Mouse (Mus musculus) midbrain, embryonic 11.5 days (tissue): ENCODE measurements around the gene Slc5a11. TPM values are rescaled to one million over a fixed set of nuclear protein-coding genes. Genes with fewer than 3 reads are reported as not detected.

Experiments used
- ATAC-seq: fragments of 200-750 bp; cut with Nextera tagmentation; 2 replicates; pipeline ENCODE4 v1.8.0; 2017; ENCODE audit warnings: moderate TSS enrichment, moderate library complexity; ENCODE audit not compliant: low FRiP score
- DNase-seq: peaks from one replicate; pipeline ENCODE4 v3.0.0; 2015; ENCODE audit warnings: low spot score; ENCODE audit errors: missing footprints
- H3K27ac ChIP-seq: fragments of 300-500 bp; sonication (generic); 2 replicates; pipeline ENCODE4 v1.5.1; 2014; ENCODE audit warnings: low read depth, low read length
- H3K27me3 ChIP-seq: fragments of 300-500 bp; sonication (generic); 2 replicates; pipeline ENCODE4 v1.6.1; 2014; ENCODE audit warnings: mild to moderate bottlenecking, low read length, moderate library complexity, mixed read lengths; ENCODE audit not compliant: control insufficient read depth, insufficient read depth
- H3K36me3 ChIP-seq: fragments of 300-500 bp; sonication (generic); 2 replicates; pipeline ENCODE4 v1.6.1; 2014; ENCODE audit warnings: mild to moderate bottlenecking, low read length, moderate library complexity, mixed read lengths; ENCODE audit not compliant: control insufficient read depth, insufficient read depth
- H3K4me1 ChIP-seq: fragments of 300-500 bp; sonication (generic); 2 replicates; pipeline ENCODE4 v1.6.1; 2014; ENCODE audit warnings: low read length; ENCODE audit not compliant: control insufficient read depth, insufficient read depth
- H3K4me2 ChIP-seq: fragments of 300-500 bp; sonication (generic); 2 replicates; pipeline ENCODE4 v1.6.1; 2014; ENCODE audit warnings: mild to moderate bottlenecking, moderate library complexity
- H3K4me3 ChIP-seq: fragments of 300-500 bp; sonication (generic); 2 replicates; pipeline ENCODE4 v1.5.1; 2014; ENCODE audit warnings: low read depth, low read length
- H3K9ac ChIP-seq: fragments of 300-500 bp; sonication (generic); 2 replicates; pipeline ENCODE4 v1.6.1; 2014; ENCODE audit warnings: low read length
- H3K9me3 ChIP-seq: fragments of 300-500 bp; sonication (generic); 2 replicates; pipeline ENCODE4 v1.6.1; 2016; ENCODE audit warnings: low read length; ENCODE audit not compliant: control insufficient read depth
- WGBS: fragments of 180-500 bp; shearing (Covaris S2); extraction: QIAGEN DNeasy Blood & Tissue Kit; methylation state at CpG from one replicate; pipeline ENCODE4 v1.1.7; 2014; 5-methylcytosine and 5-hydroxymethylcytosine counted together
- polyA plus RNA-seq: library from polyadenylated mRNA; unstranded; fragments of >200 nt; fragmentation: Nextera tagmentation; extraction: Ambion mirVana; gene quantifications from 2 replicates; pipeline ENCODE4 v1.2.1, GENCODE M21; 2014

The Slc5a11 gene
- polyA plus RNA-seq, 1 experiment from 2014 or later = 0.07 TPM

DNA sequence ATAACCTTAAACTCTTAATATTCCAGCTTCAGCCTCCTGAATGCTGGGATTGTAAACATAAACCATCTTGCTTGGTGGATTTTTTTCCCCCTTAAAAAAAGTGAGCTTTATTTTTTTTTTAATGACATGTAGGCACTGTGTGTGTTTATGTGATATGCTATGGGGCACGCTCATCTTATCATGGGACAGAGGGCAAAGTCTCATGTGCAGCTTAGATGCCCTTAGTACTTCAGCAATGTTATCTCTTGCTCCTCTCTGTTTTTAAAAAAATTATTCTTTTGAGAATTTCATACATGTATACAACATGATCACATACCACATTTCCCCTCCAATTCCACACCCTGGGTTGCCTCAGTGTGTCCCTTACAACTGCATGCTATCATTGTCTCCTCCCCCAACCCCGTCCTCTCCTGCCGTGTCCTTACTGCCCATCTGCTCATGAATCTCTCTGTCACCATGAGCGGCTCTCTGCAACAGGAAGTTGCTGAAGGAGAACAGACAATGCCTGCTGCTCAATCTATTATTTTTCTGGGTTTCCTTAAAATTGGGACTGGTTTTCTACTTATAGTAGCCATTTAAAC, 32.0 kb downstream of the Slc5a11 start:
- H3K4me2 ChIP-seq = no peak overlapping the region
- no peaks in the 10 kb centered on the region for H3K27me3 ChIP-seq
- H3K36me3 ChIP-seq = no peaks in the 10 kb centered on the region
- no peak overlapping the region for H3K4me3 ChIP-seq
- no peak for DNase-seq
- H3K9me3 ChIP-seq = no peaks in the 10 kb centered on the region
- no peak overlapping the region for H3K9ac ChIP-seq
- ATAC-seq = no peak
- no peaks in the 10 kb centered on the region for H3K4me1 ChIP-seq
- no peak overlapping the region for H3K27ac ChIP-seq
- WGBS = 82% methylated on average over 4 of the region's 4 CpGs

DNA sequence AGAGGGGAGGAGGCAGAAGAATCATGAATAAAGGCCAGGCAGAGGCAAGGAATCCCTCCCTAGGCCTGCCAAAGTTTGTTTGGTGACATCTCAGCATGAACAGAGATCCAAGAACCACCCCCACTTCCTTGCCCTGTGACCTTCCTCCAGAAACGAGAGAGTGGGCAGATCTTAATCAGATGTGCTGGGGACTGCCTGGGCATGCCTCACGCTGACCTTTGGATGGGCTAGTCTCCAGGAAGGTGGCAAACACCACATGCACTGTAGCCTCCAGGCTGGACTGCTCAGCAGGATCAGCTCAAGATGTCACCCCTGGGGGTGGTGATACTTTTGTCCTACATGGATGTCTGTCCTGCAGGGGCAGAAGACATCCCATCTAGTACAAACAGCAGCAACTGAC, 33.6 kb downstream of the Slc5a11 start:
- DNase-seq (no peak), ATAC-seq (no peak)
- no peak overlapping the region for H3K9ac ChIP-seq
- no peaks in the 10 kb centered on the region for H3K9me3 ChIP-seq
- H3K4me3 ChIP-seq = no peak overlapping the region
- no peak overlapping the region for H3K27ac ChIP-seq
- 63% methylated on average over 2 of the region's 2 CpGs for WGBS
- H3K4me2 ChIP-seq = no peak overlapping the region
- no peaks in the 10 kb centered on the region for H3K27me3 ChIP-seq
- H3K36me3 ChIP-seq = no peaks in the 10 kb centered on the region
- H3K4me1 ChIP-seq = no peaks in the 10 kb centered on the region

DNA sequence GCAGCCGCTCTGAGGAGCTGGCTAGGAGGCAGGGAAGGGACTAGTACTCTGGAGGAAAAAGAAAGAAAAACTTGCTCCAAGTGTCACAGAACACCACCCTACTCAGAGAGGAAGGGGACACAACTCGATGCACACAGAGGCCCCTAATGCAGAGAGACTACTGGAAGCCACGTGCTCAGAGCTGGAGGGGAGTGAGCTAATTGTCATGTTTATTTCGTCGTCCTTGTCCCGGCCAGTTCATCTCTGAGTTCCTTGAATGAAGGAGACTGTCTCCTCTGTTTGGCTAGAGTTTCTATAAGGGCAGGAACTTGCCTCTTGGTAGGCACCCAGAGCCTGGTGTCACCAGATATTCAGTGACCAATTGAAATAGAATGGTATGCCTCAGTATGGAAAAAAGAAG, 36.8 kb downstream of the Slc5a11 start:
- DNase-seq (no peak), ATAC-seq (no peak)
- Histone ChIP-seq H3K9ac (no peak overlapping the region), H3K4me2 (no peak overlapping the region), H3K27ac (no peak overlapping the region), H3K9me3 (no peaks in the 10 kb centered on the region), H3K4me3 (no peak overlapping the region), H3K4me1 (no peaks in the 10 kb centered on the region), H3K36me3 (no peaks in the 10 kb centered on the region), H3K27me3 (no peaks in the 10 kb centered on the region)
- WGBS = 54% methylated on average over 6 of the region's 6 CpGs

DNA sequence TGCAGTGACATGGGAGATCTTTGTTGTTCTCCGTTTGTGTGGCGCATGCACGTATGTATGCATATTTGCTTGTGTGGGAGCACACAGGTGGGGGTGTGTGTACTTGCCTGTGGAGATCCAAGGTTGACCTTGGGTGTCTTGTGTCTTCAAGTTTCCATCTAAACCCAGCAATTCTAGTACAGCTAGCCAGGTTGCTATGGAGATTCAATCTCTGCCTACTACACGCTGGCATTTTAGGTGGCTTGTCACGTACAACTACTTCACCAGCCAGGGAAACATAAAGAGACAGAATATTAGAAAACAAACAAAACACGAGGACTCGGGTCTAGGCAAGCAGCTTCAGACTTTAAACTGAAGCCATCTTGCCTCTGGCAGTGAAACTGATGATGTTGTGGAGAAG, 38.8 kb downstream of the Slc5a11 start:
- WGBS = 83% methylated on average over 7 of the region's 7 CpGs
- no peak overlapping the region for H3K9ac ChIP-seq
- no peaks in the 10 kb centered on the region for H3K9me3 ChIP-seq
- H3K4me2 ChIP-seq = no peak overlapping the region
- no peaks in the 10 kb centered on the region for H3K27me3 ChIP-seq
- H3K4me3 ChIP-seq = no peak overlapping the region
- H3K36me3 ChIP-seq = no peaks in the 10 kb centered on the region
- DNase-seq (no peak), ATAC-seq (no peak)
- H3K27ac ChIP-seq = no peak overlapping the region
- no peaks in the 10 kb centered on the region for H3K4me1 ChIP-seq

DNA sequence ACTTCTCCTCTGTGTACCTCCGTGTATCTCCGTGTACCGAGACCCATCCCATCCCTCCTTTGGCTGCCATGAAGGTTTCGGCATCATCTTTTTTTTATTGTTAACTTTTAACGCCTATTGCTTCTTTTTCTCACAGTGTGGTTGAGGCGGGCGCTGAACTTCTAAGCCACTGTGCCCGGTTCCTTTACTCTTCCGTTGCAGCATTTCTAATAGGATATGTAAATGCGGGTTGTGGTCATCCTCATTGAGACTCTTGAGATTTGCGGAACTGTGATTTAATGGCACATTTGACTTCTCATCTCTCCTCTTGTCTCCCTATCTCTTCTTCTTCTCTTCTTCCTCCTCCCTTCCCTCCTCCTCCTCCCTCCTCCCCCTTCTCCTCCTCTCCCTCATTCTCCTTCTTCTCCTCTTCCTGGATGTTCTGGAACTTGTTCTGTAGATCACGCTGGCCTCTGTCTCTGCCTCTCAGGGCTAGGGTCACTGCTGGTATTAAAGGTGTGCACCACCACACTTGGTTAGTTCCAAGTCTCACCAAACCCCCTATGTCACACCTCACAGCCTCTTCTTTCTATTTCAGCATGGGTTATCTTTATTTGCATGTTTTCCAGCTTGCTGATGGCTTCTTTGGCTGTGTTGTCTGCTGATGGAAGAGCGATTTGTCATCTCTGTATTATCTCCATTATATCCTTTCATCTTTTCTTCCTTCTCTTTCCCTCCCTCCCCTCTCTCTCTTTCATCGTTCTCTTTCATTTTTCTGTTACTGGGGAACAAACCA, 39.8 kb downstream of the Slc5a11 start:
- Histone ChIP-seq H3K36me3 (no peaks in the 10 kb centered on the region), H3K27me3 (no peaks in the 10 kb centered on the region), H3K4me3 (no peak overlapping the region), H3K9ac (no peak overlapping the region), H3K4me2 (no peak overlapping the region), H3K9me3 (no peaks in the 10 kb centered on the region), H3K27ac (no peak overlapping the region), H3K4me1 (no peaks in the 10 kb centered on the region)
- ATAC-seq (no peak), DNase-seq (no peak)
- WGBS = 94% methylated on average over 14 of the region's 14 CpGs

DNA sequence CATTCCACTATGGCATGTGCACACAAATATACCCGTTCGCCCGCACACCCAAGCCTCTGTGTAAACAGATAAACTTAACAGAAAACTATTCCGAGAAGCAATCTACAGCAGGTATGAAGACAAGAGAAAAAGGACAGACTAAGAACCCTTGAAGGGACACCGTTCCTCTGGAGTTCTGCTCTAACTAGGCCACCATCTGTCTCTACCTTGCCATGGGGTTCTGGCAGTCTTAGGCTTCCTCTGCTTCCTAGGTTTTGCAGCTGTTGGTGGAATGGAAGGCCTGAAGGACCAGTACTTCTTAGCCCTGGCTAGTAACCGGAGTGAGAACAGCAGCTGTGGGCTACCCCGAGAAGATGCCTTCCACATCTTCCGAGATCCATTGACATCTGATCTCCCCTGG, 43.5 kb downstream of the Slc5a11 start:
- WGBS = 91% methylated on average over 8 of the region's 8 CpGs

DNA sequence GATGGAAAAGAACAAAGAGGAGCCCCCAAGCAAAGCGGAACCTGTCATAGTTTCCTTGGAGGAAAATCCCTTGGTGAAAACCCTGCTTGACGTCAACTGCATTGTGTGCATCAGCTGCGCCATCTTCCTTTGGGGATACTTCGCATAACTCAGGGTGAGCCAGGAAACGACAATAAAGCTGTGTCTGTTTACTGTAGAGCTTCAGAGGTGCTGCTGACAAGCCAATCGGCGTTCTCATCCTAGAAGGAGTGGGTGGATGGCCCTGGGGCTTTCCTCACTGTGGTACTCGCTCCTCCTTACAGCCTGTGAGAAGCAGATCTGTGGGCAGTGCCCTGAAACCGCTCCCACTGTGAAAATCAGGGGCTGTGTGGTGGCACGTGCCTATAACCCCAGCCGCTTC, 58.5 kb downstream of the Slc5a11 start:
- Histone ChIP-seq H3K9ac (no peak overlapping the region), H3K27ac (no peak overlapping the region), H3K4me2 (no peak overlapping the region), H3K36me3 (no peaks in the 10 kb centered on the region), H3K27me3 (no peaks in the 10 kb centered on the region), H3K4me1 (0 out of 2 replicates have a peak, but pooled peaks cover 2% of the 10 kb centered on the region), H3K9me3 (no peaks in the 10 kb centered on the region), H3K4me3 (no peak overlapping the region)
- ATAC-seq (no peak), DNase-seq (no peak)
- WGBS = 72% methylated on average over 11 of the region's 11 CpGs

More for the DNA sequence above, 43.5 kb downstream of the Slc5a11 start:
- no peak overlapping the region for H3K27ac ChIP-seq
- H3K27me3 ChIP-seq = no peaks in the 10 kb centered on the region
- no peaks in the 10 kb centered on the region for H3K4me1 ChIP-seq
- DNase-seq (no peak), ATAC-seq (no peak)
- H3K4me2 ChIP-seq = no peak overlapping the region
- no peak overlapping the region for H3K4me3 ChIP-seq
- H3K9me3 ChIP-seq = no peaks in the 10 kb centered on the region
- H3K36me3 ChIP-seq = no peaks in the 10 kb centered on the region
- no peak overlapping the region for H3K9ac ChIP-seq

DNA sequence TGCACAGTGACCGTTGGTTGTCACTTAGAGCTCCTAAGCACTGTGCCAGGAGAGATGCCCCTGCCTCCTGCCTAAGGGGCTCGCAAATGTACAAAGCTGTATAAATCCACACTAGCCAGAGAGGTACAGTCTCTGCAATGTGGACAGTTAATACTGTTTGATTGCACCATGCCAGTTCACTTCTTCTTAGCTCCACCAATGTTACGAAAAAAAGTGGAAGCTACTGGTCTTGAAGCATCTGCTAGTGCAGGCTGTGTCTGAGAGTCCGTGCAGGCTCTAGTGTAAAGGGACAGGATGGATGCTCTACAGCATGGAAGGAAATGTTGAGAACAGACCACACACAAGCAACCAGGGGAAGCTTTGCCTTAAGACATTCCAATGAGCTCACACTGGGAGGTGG, 62.0 kb downstream of the Slc5a11 start:
- DNase-seq = no peak
- Histone ChIP-seq H3K4me1 (0 out of 2 replicates have a peak, but pooled peaks cover 2% of the 10 kb centered on the region), H3K27ac (no peak overlapping the region), H3K9ac (no peak overlapping the region), H3K9me3 (no peaks in the 10 kb centered on the region), H3K4me3 (no peak overlapping the region), H3K27me3 (no peaks in the 10 kb centered on the region), H3K36me3 (peaks cover 4% of the 10 kb centered on the region; the same call in 1 of the 2 replicates), H3K4me2 (no peak overlapping the region)
- ATAC-seq = no peak
- WGBS = 89% methylated on average over 4 of the region's 4 CpGs

DNA sequence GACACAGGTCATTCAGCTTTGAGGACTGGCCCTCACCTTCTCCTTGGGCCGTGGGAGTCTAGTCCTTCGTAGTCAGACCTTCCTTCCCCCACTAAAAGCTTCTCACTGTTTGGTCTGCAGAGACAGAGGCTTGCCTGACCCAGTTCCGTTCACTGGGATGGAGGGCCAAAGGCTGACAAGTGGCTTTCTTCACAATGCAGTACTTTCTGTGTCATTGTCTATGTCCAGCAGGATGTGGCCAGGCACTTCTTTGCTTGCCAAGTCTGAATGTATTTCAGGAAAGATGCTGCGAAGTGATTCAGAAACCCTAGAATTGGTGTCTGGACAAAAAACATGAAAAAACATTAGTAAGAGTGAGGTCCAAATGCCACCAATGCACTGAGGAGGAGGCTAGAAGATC, 65.2 kb downstream of the Slc5a11 start:
- H3K27me3 ChIP-seq = no peaks in the 10 kb centered on the region
- ATAC-seq (no peak), DNase-seq (no peak)
- H3K9ac ChIP-seq = no peak overlapping the region
- no peak overlapping the region for H3K4me2 ChIP-seq
- H3K9me3 ChIP-seq = no peaks in the 10 kb centered on the region
- 94% methylated on average over 4 of the region's 4 CpGs for WGBS
- H3K27ac ChIP-seq = no peak overlapping the region
- H3K4me1 ChIP-seq = no peaks in the 10 kb centered on the region
- peaks cover 4% of the 10 kb centered on the region; the same call in 1 of the 2 replicates for H3K36me3 ChIP-seq
- H3K4me3 ChIP-seq = no peak overlapping the region
